Mouse (Mus musculus) liver, adult 2 months (tissue): ENCODE results near the gene Trim40. TPM values are rescaled to one million over a fixed set of nuclear protein-coding genes. Genes with fewer than 3 reads are reported as not detected.

Experiments used
- DNase-seq: peaks from one replicate; pipeline ENCODE4 v3.0.0-alpha.2; 2011; ENCODE audit warnings: low read depth, low spot score; ENCODE audit errors: extremely low read depth
- H3K27ac ChIP-seq: fragments of 200-500 bp; replicated peaks from 2 replicates; pipeline ENCODE4 v1.5.1; 2012; ENCODE audit warnings: low read depth, mild to moderate bottlenecking, control low read depth, inconsistent platforms, low read length; ENCODE audit not compliant: insufficient read depth
- H3K27me3 ChIP-seq: fragments of 200-500 bp; 2 replicates; pipeline ENCODE4 v1.6.1; 2012; ENCODE audit warnings: mild to moderate bottlenecking, moderate library complexity, low read length, inconsistent platforms; ENCODE audit not compliant: control insufficient read depth, insufficient read depth
- H3K36me3 ChIP-seq: fragments of 200-500 bp; 2 replicates; pipeline ENCODE4 v1.6.1; 2012; ENCODE audit warnings: low read length, inconsistent platforms; ENCODE audit not compliant: control insufficient read depth, insufficient read depth
- H3K4me1 ChIP-seq: fragments of 200-500 bp; 2 replicates; pipeline ENCODE4 v1.6.1; 2011; ENCODE audit warnings: low read length; ENCODE audit not compliant: control insufficient read depth, insufficient read depth
- H3K4me3 ChIP-seq: fragments of 200-500 bp; 2 replicates; pipeline ENCODE4 v1.5.1; 2011; ENCODE audit warnings: low read depth, mild to moderate bottlenecking, control low read depth, low read length, moderate library complexity; ENCODE audit not compliant: insufficient read depth
- H3K79me2 ChIP-seq: fragments of 200-500 bp; 2 replicates; pipeline ENCODE4 v1.6.1; 2012; ENCODE audit warnings: inconsistent platforms, mild to moderate bottlenecking, low read length, moderate library complexity; ENCODE audit not compliant: control insufficient read depth, insufficient read depth
- H3K9ac ChIP-seq: fragments of 200-500 bp; 2 replicates; pipeline ENCODE4 v1.6.1; 2012; ENCODE audit warnings: low read depth, mild to moderate bottlenecking, control low read depth, inconsistent platforms, low read length
- CTCF ChIP-seq: fragments of 200-500 bp; IDR thresholded peaks from 2 replicates; pipeline ENCODE4 v1.5.1; 2011; ENCODE audit warnings: low read depth, low read length, control low read depth
- POLR2A ChIP-seq: fragments of 200-500 bp; IDR thresholded peaks from 2 replicates; pipeline ENCODE4 v1.6.1; 2011; ENCODE audit warnings: low read length, control low read depth; ENCODE audit not compliant: insufficient read depth; ENCODE audit errors: extremely low read depth
- WGBS: fragments of 180-500 bp; shearing (Covaris S2); methylation state at CpG from one replicate; pipeline ENCODE4 v1.1.7; 2018; 5-methylcytosine and 5-hydroxymethylcytosine counted together
- polyA plus RNA-seq: library from polyadenylated mRNA; depleted of rRNA; stranded (reverse); fragments of >200 nt; gene quantifications from 2 replicates; pipeline ENCODE4 v1.2.3, GENCODE M21; 2012
- total RNA-seq: library from RNA; depleted of rRNA; stranded (reverse); fragments of >200 nt; gene quantifications from 2 replicates; pipeline ENCODE4 v1.2.3, GENCODE M21; 2014

Trim40 gene
- total and polyA plus RNA-seq, 2 experiments = 0.05 TPM; not detected in 1

DNA sequence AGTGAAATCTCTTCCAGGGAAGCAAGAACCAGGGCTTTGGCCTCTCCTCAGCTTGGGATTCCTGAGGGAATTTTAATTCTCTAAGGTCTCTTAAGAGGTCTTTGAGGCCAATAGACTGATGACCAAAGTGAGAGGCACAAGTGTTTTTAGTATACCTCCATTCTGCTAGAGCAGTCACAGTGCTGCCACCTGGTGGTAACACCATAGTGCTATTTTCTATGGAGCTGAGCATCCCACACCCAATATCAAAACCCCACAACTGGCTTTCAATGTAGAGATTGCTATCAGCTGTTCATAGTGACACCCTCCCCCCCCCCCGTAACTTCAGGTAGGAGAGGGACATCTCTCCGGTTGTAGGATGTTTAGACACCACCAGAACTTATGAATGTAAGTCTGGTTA lies 24.2 kb upstream of the Trim40 start:
- WGBS = 12% methylated on average over 2 of the region's 2 CpGs
- no peak for TF ChIP-seq POLR2A
- TF ChIP-seq CTCF = peak; percentile 66
- Histone ChIP-seq H3K36me3 (no peaks in the 10 kb centered on the region), H3K79me2 (no peaks in the 10 kb centered on the region), H3K27me3 (no peaks in the 10 kb centered on the region), H3K9ac (no peak overlapping the region), H3K4me3 (no peak overlapping the region), H3K4me1 (no peaks in the 10 kb centered on the region; the same call in 1 of the 2 replicates), H3K27ac (no peak overlapping the region)
- DNase-seq = peak; percentile 62

DNA sequence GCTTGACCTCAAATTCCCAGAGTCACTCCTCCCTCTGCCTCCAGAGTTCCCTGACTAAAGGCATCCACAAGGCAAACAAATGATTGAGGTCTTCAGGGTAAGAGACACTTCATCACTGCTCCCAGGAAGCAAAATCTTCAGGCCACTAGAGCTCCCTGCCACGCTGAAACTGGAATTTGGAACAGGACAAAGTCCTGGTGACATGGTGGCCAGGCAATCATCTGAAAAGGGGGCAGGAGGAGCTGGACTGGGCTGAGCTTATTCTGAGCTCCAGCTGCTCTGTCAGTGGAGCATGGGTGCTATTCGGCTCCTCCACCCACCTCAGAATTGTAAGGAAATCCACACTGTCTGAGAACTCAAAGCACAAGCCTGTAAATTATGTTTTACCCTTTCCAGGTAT lies 22.1 kb upstream of the Trim40 start:
- 48% methylated on average over 2 of the region's 2 CpGs for WGBS
- no peak overlapping the region for H3K4me3 ChIP-seq
- TF ChIP-seq CTCF (no peak), POLR2A (no peak)
- no peaks in the 10 kb centered on the region for H3K79me2 ChIP-seq
- H3K9ac ChIP-seq = no peak overlapping the region
- H3K27me3 ChIP-seq = no peaks in the 10 kb centered on the region
- no peaks in the 10 kb centered on the region; the same call in 1 of the 2 replicates for H3K4me1 ChIP-seq
- H3K36me3 ChIP-seq = no peaks in the 10 kb centered on the region
- peak; percentile 14 for DNase-seq
- no peak overlapping the region for H3K27ac ChIP-seq

DNA sequence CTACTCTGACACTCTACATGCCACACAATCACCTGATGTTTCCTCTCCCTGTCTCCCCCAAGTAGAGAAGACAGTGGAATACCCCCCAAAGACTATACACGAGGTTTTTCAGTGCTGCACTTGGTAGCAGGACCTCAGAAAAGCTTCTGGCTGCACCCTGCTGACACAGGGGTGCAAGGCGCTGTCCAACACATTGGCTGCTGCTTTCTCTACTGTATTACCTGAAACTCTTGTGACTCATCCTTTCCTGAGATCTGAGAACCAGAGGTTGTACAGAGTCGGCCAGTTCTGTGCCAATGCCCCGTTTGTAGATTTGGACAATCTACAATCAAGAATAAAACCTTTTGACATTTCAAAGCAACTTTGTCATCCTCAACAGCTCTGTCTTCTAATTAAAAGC lies 19.9 kb upstream of the Trim40 start:
- no peaks in the 10 kb centered on the region for H3K27me3 ChIP-seq
- no peak overlapping the region for H3K9ac ChIP-seq
- no peak overlapping the region for H3K4me3 ChIP-seq
- H3K36me3 ChIP-seq = no peaks in the 10 kb centered on the region
- no peak overlapping the region for H3K27ac ChIP-seq
- 50% methylated on average over 4 of the region's 4 CpGs for WGBS
- DNase-seq = no peak
- no peaks in the 10 kb centered on the region for H3K79me2 ChIP-seq
- no peaks in the 10 kb centered on the region for H3K4me1 ChIP-seq
- no peak for TF ChIP-seq CTCF
- TF ChIP-seq POLR2A = no peak

DNA sequence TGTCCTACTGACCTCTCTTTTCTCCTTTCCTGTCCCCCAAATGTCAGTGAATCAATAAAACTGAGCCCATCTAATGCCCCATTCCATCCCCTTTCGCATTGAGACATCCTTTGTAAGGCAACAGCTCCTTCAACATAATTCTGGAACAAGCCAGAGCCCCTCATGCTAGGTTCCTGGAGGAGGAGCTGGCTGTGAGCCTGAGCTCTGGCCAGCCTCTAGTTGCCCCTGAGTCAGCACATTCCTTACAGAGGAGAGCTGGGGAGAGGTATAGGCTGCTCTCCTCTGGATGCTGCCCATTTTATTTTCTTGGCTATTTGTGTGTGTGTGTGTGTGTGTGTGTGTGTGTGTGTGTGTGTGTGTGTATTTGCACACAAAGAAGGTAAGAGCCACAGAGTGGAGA lies 18.3 kb upstream of the Trim40 start:
- Histone ChIP-seq H3K4me3 (no peak overlapping the region), H3K79me2 (no peaks in the 10 kb centered on the region), H3K36me3 (no peaks in the 10 kb centered on the region), H3K27ac (no peak overlapping the region), H3K9ac (no peak overlapping the region), H3K4me1 (no peaks in the 10 kb centered on the region), H3K27me3 (no peaks in the 10 kb centered on the region)
- WGBS = 54% methylated on average over 1 of the region's 1 CpGs
- DNase-seq = no peak
- no peak for TF ChIP-seq CTCF
- TF ChIP-seq POLR2A = no peak

DNA sequence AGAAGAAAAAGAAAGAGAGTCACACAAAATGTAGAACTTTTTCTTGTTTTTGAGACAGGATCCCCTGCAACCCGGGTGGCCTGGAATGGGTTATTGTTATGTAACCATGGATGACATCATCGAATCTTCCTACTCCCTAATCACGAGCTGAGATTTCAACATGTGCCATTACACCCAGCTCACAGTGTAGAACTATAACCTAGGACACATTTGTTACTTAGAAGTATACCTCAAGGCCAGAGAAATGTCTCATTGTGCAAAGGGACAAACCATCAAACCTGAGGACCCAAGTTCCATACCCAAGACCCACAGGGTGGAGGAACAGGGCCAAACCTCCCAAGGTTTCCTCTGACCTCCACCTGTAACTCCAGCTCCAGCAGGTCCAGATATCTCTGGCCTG lies 13.7 kb upstream of the Trim40 start:
- WGBS = 36% methylated on average over 3 of the region's 3 CpGs
- H3K4me3 ChIP-seq = no peak overlapping the region
- DNase-seq = peak; percentile 4
- H3K36me3 ChIP-seq = no peaks in the 10 kb centered on the region
- no peaks in the 10 kb centered on the region for H3K27me3 ChIP-seq
- no peak overlapping the region for H3K9ac ChIP-seq
- TF ChIP-seq CTCF (no peak), POLR2A (no peak)
- H3K79me2 ChIP-seq = no peaks in the 10 kb centered on the region
- no peak overlapping the region for H3K27ac ChIP-seq
- no peaks in the 10 kb centered on the region for H3K4me1 ChIP-seq

DNA sequence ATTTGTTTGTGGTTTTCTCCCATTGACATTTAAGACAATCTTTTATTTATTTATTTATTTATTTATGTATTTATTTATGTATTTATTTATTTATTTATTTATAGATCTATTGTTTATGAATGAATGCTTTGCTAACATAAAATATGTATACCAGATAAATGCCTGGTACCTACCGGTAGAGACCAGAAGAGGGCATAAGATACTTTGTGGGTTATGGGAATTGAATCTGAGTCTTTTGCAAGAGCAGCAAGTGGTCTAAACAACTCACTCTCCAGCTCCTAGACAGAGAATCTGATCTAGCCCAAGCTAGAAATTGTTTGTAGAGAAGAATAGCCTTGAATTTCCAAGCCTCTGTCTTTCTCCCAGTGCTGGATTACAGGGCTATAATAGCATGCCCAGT lies 10.8 kb upstream of the Trim40 start:
- no peak for TF ChIP-seq CTCF
- no peak for TF ChIP-seq POLR2A
- 43% methylated on average over 1 of the region's 1 CpGs for WGBS

More for the DNA sequence above, 10.8 kb upstream of the Trim40 start:
- no peaks in the 10 kb centered on the region for H3K79me2 ChIP-seq
- DNase-seq = no peak
- H3K27me3 ChIP-seq = no peaks in the 10 kb centered on the region
- H3K36me3 ChIP-seq = no peaks in the 10 kb centered on the region
- H3K4me3 ChIP-seq = no peak overlapping the region
- no peak overlapping the region for H3K27ac ChIP-seq
- no peak overlapping the region for H3K9ac ChIP-seq
- H3K4me1 ChIP-seq = no peaks in the 10 kb centered on the region
